27 mouse cellular contexts compared by ENCODE assay signal in genomic region chr1:169970936-169971335, GRCm38 (mm10). TPM values are rescaled to one million over a fixed set of nuclear protein-coding genes. Genes with fewer than 3 reads are reported as not detected.
DNase-seq lines count a peak whose midpoint lies in the region; ATAC-seq and TF ChIP-seq lines count a peak whose summit lies in the region.
"Had no signal": no experiment of that assay in that cellular context is flagged by ENCODE, and none has a peak within 500 bp of the region (broad histone marks: within the 10 kb centered on the region; RNA-seq: fewer than 3 reads in every experiment).

No protein-coding gene starts in this region.

- no peak for TF ChIP-seq CTCF in kidney, adult 2 months (conservative IDR thresholded peaks at IDR 0.05; ENCODE audit: insufficient read depth, insufficient read length, low read depth, low read length)

- H3K9ac ChIP-seq in heart, embryonic 13.5 days = no peak overlapping the region
- no peak overlapping the region for H3K9ac ChIP-seq in kidney, embryonic 16.5 days (replicated peaks; ENCODE audit: low read length)
- H3K9ac ChIP-seq: embryonic facial prominence, embryonic 13.5 days; forebrain, embryonic 12.5 days; forebrain, embryonic 15.5 days; hindbrain, embryonic 13.5 days; intestine, embryonic 15.5 days had no signal

- peaks cover 11% of the 10 kb centered on the region; the same call in 1 of the 2 replicates for H3K36me3 ChIP-seq in heart, embryonic 10.5 days
- peaks cover 11% of the 10 kb centered on the region for H3K36me3 ChIP-seq in heart, embryonic 13.5 days
- no peaks in the 10 kb centered on the region for H3K36me3 ChIP-seq in kidney, adult 2 months (ENCODE audit: control insufficient read depth, insufficient read depth, low read length)
- H3K36me3 ChIP-seq in kidney, embryonic 16.5 days (ENCODE audit: insufficient read depth, low read length) = 0 out of 2 replicates have a peak, but pooled peaks cover 7% of the 10 kb centered on the region
- H3K36me3 ChIP-seq: forebrain, embryonic 15.5 days; intestine, embryonic 15.5 days had no signal

- peak overlapping the region; percentile 77; the same call in 1 of the 2 replicates for H3K4me2 ChIP-seq in heart, embryonic 13.5 days
- no peak overlapping the region for H3K4me2 ChIP-seq in kidney, embryonic 16.5 days (replicated peaks; ENCODE audit: low read depth, low read length)
- H3K4me2 ChIP-seq: forebrain, embryonic 15.5 days had no signal

- intact Hi-C loops in heart, postnatal 14 days (cut with DNase I) = loop anchor here (5.0 kb wide), 1 partner anchor 166 kb away; no protein-coding TSS in a partner anchor

- no peaks in the 10 kb centered on the region for H3K27me3 ChIP-seq in heart, embryonic 10.5 days (ENCODE audit: insufficient read depth, poor library complexity, severe bottlenecking)
- no peaks in the 10 kb centered on the region for H3K27me3 ChIP-seq in heart, embryonic 13.5 days (replicated peaks)
- no peaks in the 10 kb centered on the region for H3K27me3 ChIP-seq in kidney, adult 2 months (replicated peaks; ENCODE audit: control insufficient read depth, insufficient read depth, low read length)
- H3K27me3 ChIP-seq in kidney, embryonic 16.5 days (ENCODE audit: insufficient read depth, low read length) = no peaks in the 10 kb centered on the region
- H3K27me3 ChIP-seq: embryonic facial prominence, embryonic 13.5 days; forebrain, embryonic 12.5 days; forebrain, embryonic 15.5 days; hindbrain, embryonic 13.5 days; intestine, embryonic 15.5 days had no signal

- WGBS in heart, embryonic 10.5 days = 91% methylated on average over 4 of the region's 4 CpGs
- 90% methylated on average over 4 of the region's 4 CpGs for WGBS in heart, embryonic 13.5 days
- 54% methylated on average over 4 of the region's 4 CpGs for WGBS in kidney, adult 2 months
- 86% methylated on average over 4 of the region's 4 CpGs for WGBS in kidney, embryonic 16.5 days

- ATAC-seq in heart, embryonic 13.5 days (ENCODE audit: extremely low read depth, insufficient number of reproducible peaks, low FRiP score, low TSS enrichment) = no peak
- ATAC-seq in kidney, embryonic 16.5 days (ENCODE audit: low FRiP score, low TSS enrichment) = no peak
- ATAC-seq: activated CD4-positive, CD25-positive, alpha-beta regulatory T cell, adult 4 months; forebrain, embryonic 15.5 days; hindbrain, embryonic 16.5 days; intestine, embryonic 15.5 days had no signal

- no peak for TF ChIP-seq POLR2A in kidney, adult 2 months (IDR thresholded peaks at IDR 0.05; ENCODE audit: low read depth, low read length)

- H3K9me3 ChIP-seq in heart, embryonic 10.5 days = no peaks in the 10 kb centered on the region
- H3K9me3 ChIP-seq in heart, embryonic 13.5 days = no peaks in the 10 kb centered on the region
- H3K9me3 ChIP-seq in kidney, embryonic 16.5 days (ENCODE audit: low read length) = no peaks in the 10 kb centered on the region
- H3K9me3 ChIP-seq: embryonic facial prominence, embryonic 10.5 days; embryonic facial prominence, embryonic 13.5 days; forebrain, embryonic 12.5 days; forebrain, embryonic 15.5 days; hindbrain, embryonic 10.5 days; hindbrain, embryonic 13.5 days; intestine, embryonic 15.5 days had no signal

- H3K27ac ChIP-seq in heart, embryonic 10.5 days = peak overlapping the region; percentile 67; the same call in 1 of the 2 replicates
- peak overlapping the region; percentile 91; the same call in 1 of the 2 replicates for H3K27ac ChIP-seq in heart, embryonic 13.5 days (replicated peaks)
- peak overlapping the region; percentile 83 for H3K27ac ChIP-seq in kidney, adult 2 months (ENCODE audit: insufficient read depth, low read depth, low read length)
- H3K27ac ChIP-seq in kidney, embryonic 16.5 days (ENCODE audit: low read length) = no peak overlapping the region
- H3K27ac ChIP-seq: embryonic facial prominence, embryonic 13.5 days; forebrain, embryonic 12.5 days; forebrain, embryonic 15.5 days; hindbrain, embryonic 10.5 days; hindbrain, embryonic 13.5 days; intestine, embryonic 15.5 days had no signal

- H3K4me1 ChIP-seq in heart, embryonic 10.5 days = peaks cover 34% of the 10 kb centered on the region
- H3K4me1 ChIP-seq in heart, embryonic 13.5 days = peaks cover 51% of the 10 kb centered on the region
- H3K4me1 ChIP-seq in kidney, adult 2 months (ENCODE audit: control insufficient read depth, insufficient read depth, low read length) = no peaks in the 10 kb centered on the region
- peaks cover 14% of the 10 kb centered on the region for H3K4me1 ChIP-seq in kidney, embryonic 16.5 days (ENCODE audit: insufficient read depth, low read length)
- H3K4me1 ChIP-seq: intestine, embryonic 15.5 days had no signal

- DNase-seq in heart, embryonic 10.5 days (ENCODE audit: low spot score) = no peak
- no peak for DNase-seq in heart, postnatal 14 days
- DNase-seq in heart, adult 9 months (ENCODE audit: low spot score in 2 of 2) = no peak
- peak; percentile 75 for DNase-seq in kidney, adult 2 months
- DNase-seq: adrenal gland, adult 8-10 months; adrenal gland, postnatal 25 days; cerebellum, adult 11-12 months; cerebellum, adult 8-10 months; cerebellum, postnatal 10 days; cerebellum, postnatal 36 days; embryo, embryonic 11 days; gastrocnemius, postnatal 25 days; heart, adult 18-20 months; kidney, adult 11 months had no signal

- no peak overlapping the region for H3K4me3 ChIP-seq in heart, embryonic 10.5 days
- no peak overlapping the region for H3K4me3 ChIP-seq in heart, embryonic 13.5 days
- peak overlapping the region; percentile 34; the same call in 1 of the 2 replicates for H3K4me3 ChIP-seq in kidney, adult 2 months (ENCODE audit: insufficient read depth, low read depth, low read length)
- no peak overlapping the region for H3K4me3 ChIP-seq in kidney, embryonic 16.5 days (ENCODE audit: low read length)
- H3K4me3 ChIP-seq: embryonic facial prominence, embryonic 13.5 days; forebrain, embryonic 12.5 days; forebrain, embryonic 15.5 days; intestine, embryonic 15.5 days had no signal

RNA-seq across cellular contexts. Expression of gene Hsd17b7, which starts 1.9 kb away (rescaled TPM):
- polyA plus RNA-seq in heart, embryonic 10.5 days (2016; fragmentation: Nextera tagmentation; extraction: Ambion mirVana) = 27.8 and 30.4 TPM in 2 replicates
- total RNA-seq in heart, postnatal 14 days (2021) = 10 to 100 TPM; 16.6 to 17.6 TPM
- polyA plus RNA-seq in heart, embryonic 13.5 days (2015; fragmentation: Nextera tagmentation; extraction: Ambion mirVana) = 21.0 and 23.1 TPM in 2 replicates
- 12.2 and 13.1 TPM in 2 replicates for polyA plus RNA-seq in kidney, adult 2 months (2012; rRNA removed)
- 11.6 and 13.9 TPM in 2 replicates for polyA plus RNA-seq in kidney, embryonic 16.5 days (2015; fragmentation: Nextera tagmentation; extraction: Ambion mirVana)

RNA-seq across cellular contexts. Expression of gene Ccdc190, which starts 42.5 kb away (rescaled TPM):
- polyA plus RNA-seq in heart, embryonic 10.5 days (2016; fragmentation: Nextera tagmentation; extraction: Ambion mirVana) = not detected in 2 replicates
- under 1 TPM; 0.29 to 0.36 TPM for total RNA-seq in heart, postnatal 14 days (2021)
- polyA plus RNA-seq in heart, embryonic 13.5 days (2015; fragmentation: Nextera tagmentation; extraction: Ambion mirVana) = not detected in 2 replicates
- polyA plus RNA-seq in kidney, adult 2 months (2012; rRNA removed) = 0.11 TPM in 1 of 2 replicates, not detected in the other
- polyA plus RNA-seq in kidney, embryonic 16.5 days (2015; fragmentation: Nextera tagmentation; extraction: Ambion mirVana) = not detected in 2 replicates
- total RNA-seq: gastrocnemius, postnatal 25 days had no signal
- polyA plus RNA-seq: activated CD4-positive, CD25-positive, alpha-beta regulatory T cell, adult 4 months; embryonic facial prominence, embryonic 10.5 days; embryonic facial prominence, embryonic 13.5 days; erythroblast, embryonic 14.5 days; heart, embryonic 14.5 days; hindbrain, embryonic 10.5 days; intestine, embryonic 15.5 days had no signal
